Mouse (Mus musculus) left cerebral cortex, postnatal 25 days (tissue): ENCODE measurements around the gene Plcb4. TPM values are rescaled to one million over a fixed set of nuclear protein-coding genes. Genes with fewer than 3 reads are reported as not detected.

Experiments
- DNase-seq, 2 experiments: peaks; one replicate each; pipeline ENCODE4 v3.0.0; 2022; ENCODE audit warnings: low spot score in 2 of 2, mixed read lengths in 1 of 2
- intact Hi-C: fragments of 180-260 bp; cut with DNase I; formaldehyde crosslinking; loops from one replicate; pipeline ENCODE4 v1.15.1; 2025
- total RNA-seq, 2 experiments: library from RNA; stranded (reverse); gene quantifications; 2 replicates each; pipeline ENCODE4 v1.2.3; 2021

The Plcb4 gene
- total RNA-seq, 2 experiments from 2014 or later = 67.8 to 69.8 TPM

DNA sequence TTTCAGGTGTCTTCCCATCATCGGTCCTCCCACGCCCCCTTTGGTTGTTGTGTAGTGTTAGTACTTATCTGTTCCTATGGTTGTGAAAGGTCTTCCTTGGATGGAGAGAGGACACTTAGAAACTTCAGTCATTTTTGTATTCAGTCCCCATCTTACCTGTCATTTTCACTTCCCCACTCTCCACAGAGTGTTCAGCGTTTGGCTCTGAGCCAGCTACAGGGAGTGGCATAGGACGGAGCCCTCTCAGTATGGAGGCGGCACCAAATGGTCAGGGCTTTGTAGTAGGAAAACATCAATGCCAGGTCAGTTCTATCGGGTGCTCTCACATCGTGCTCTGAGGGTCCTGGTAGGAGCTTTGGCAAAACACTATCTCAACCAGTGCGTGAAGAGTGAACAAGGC lies 85.9 kb downstream of the Plcb4 start:
- DNase-seq = no peak
- intact Hi-C loops = no loop called here

DNA sequence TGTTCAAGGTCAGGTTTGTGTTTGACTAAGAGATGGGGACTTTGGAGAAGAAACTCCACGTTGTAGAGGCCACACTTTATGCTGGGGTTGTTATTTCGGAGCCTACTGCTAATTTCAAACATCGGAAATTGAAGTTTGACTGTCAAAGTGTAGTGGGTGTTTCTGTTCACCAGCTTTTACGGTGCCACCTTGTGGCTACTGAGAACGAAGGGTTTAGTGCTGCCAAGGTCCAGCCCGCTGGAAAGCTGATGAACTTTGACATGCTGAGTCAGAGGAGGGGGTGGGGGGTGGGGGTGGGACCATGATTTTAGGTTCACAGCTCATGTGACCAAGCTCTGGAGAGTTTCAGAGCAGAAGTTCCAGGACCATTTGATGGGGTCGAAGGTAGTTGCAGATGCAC lies 86.3 kb downstream of the Plcb4 start:
- DNase-seq = no peak
- intact Hi-C loops = no loop called here

DNA sequence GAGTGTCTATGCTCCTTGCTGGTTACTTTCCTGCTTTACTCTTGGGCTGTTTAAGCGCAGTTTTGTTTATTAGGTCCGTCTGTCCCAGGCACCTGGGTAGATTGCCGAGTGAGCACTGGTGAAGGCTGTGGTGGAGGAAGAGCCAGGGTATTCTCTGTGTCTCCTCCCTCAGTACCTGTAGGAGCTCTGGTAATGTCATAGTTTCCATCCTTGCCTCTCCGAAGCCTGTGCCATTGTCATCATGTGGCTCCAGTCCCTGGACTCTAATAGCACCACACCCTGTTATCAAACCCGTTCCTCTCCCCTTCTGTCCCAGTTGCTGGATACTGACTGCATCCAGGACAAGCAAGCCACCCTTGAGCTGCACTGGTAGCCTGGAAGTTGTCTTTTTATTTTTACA lies 89.6 kb downstream of the Plcb4 start:
- no peak for DNase-seq
- intact Hi-C loops = no loop called here

DNA sequence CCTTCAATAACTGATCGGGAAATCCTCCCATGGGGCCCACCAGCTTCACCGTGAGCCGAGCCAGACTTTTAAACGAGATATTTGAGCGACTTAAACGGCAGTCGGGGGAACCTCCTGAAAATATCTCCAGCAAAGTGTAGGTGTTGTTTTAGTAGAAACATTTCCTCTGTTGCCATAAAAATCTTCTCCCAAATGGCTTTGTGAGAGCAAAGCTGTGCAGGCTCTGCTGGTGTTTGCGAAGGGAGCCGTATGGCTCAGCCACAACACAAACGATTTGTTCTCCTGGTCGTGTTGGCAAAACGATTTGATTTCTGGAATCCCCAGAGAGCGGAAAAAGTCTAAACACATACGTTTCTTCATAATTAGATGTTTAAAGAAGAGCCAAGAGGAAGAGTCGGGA lies 90.8 kb downstream of the Plcb4 start:
- intact Hi-C loops = no loop called here

DNA sequence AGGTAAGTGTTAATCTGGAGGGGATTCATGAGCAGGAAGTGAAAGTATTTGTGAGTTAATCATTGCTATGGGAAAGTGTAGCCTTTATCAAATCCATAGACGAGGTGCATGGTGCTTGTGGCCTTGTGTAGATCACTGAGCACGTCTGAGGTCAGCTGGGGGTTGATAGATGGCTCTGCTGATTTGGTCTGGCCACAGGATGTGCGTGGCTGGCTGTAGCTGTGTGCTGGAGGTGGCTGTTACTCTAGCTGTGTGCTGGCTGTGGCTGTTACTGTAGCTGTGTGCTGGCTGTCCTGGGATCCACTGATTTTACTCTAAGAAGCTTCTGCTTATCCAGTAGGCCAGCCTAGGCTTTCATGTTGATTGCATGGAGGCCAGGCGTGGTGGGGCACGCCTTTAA lies 91.9 kb downstream of the Plcb4 start:
- no peak for DNase-seq
- intact Hi-C loops = no loop called here

More for the DNA sequence above, 90.8 kb downstream of the Plcb4 start:
- DNase-seq = peak; percentile 30 to 70

DNA sequence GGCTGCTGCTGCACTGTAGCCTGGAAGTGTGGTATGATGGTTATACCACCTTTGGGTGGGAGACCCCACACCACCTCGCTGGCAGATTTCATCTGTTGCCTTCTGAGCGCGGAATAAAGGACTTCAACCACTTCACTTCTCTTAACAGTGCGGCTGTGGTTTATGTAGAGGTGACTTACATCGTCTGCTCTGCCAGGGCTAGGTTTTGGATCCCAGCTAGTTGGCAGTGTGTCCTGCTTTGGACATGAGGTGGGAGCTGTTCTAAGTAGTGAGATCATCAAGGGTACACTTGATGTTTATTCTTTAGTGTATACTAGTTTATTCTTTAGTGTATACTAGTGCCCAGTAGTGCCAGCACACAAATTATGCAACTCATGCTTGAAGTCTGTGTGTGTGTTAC lies 97.0 kb downstream of the Plcb4 start:
- intact Hi-C loops = no loop called here
- DNase-seq = no peak

DNA sequence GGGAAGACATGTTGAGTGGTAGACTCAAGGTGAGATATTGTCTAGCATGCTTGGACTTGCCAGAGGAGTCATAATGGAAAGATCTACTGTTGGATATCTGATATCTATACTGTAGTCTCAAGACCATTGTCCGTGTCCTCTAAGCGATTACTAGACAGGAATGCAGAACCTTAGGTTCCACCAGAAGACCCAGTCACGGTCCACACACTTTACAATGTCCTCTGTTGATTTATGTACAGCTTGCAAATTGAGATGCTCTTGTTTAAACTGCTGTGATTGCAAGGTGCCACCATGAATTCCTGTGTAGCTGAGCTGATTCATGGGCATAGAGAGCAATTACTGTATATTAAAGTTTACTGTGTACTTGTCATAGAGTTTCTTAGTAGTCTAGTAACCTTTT lies 98.7 kb downstream of the Plcb4 start:
- intact Hi-C loops = no loop called here
- DNase-seq = no peak

DNA sequence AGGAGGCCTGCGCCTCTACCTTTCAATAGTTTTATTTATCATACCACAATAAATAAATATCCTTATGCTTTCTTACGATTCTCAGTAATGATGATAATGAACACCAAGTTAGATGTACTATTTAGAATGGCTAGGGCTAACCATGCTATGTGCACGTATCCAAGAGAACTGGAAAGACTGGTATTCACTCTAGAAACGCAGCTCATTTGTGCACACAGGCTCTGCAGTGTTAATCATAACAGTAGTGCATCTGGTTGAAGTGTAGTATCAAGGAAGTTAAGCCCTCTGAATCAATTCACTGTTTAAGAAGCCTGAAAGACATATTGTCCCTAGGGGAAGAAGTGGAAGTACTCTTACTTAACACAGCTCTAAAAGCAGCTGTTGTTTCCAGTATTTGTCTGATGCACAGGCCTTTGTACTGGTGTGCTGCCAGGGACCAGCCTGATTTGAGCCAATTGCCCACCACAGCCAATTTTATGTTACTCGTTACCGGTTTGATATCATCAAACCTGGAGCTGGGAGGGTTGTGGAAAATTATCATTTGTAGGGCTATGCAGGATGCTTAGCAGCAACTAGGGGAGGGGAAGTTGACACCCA lies 100.8 kb downstream of the Plcb4 start:
- intact Hi-C loops = no loop called here

DNA sequence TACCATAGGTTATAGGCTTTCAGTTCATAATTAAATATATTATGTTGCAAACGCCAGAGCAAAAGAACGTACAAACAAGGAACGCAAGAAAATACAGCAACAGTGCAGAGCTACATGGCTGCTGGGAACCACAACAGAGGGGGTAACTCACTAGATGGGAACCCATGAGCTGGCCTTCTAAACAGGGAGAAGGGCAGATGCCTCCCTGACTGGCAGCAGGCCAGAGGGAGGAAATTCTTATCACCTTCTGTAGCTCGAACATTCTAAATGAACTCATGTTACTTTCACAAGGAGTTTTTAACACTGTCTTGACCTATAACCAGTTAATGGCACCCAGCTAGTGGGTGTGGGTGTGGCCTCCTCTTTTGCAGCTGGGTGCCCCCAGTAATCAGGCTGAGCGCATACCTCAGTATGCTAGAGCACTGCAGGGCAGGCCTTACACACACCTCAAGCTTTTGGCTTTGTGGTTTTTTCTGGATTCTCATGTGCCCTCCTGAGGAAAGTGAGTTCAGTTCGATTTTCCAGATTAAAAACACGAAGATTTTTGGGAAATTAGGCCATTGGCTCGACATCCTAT lies 102.5 kb downstream of the Plcb4 start:
- intact Hi-C loops = no loop called here
- DNase-seq = no peak

More for the DNA sequence above, 100.8 kb downstream of the Plcb4 start:
- DNase-seq = no peak

DNA sequence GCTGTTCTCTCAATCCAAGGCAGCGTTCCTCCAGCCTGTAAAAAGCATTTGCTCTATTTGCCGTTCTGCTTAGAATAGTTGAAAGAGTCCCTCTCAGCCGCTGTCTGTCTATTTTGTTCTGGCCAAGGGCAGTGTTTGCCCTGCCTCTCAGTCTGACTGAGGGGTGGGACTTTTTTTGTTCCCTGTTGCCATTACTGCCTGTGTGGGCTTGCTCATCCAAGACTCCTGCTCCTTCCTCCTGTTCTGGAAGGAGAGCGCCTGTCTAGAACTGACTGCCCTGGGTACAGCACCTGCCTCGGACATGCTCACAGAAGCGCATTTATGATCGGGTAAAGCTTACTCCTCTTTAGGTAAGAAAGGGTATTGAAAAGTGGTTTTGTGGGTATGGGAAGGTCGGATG lies 105.9 kb downstream of the Plcb4 start:
- intact Hi-C loops = no loop called here
- DNase-seq = no peak

DNA sequence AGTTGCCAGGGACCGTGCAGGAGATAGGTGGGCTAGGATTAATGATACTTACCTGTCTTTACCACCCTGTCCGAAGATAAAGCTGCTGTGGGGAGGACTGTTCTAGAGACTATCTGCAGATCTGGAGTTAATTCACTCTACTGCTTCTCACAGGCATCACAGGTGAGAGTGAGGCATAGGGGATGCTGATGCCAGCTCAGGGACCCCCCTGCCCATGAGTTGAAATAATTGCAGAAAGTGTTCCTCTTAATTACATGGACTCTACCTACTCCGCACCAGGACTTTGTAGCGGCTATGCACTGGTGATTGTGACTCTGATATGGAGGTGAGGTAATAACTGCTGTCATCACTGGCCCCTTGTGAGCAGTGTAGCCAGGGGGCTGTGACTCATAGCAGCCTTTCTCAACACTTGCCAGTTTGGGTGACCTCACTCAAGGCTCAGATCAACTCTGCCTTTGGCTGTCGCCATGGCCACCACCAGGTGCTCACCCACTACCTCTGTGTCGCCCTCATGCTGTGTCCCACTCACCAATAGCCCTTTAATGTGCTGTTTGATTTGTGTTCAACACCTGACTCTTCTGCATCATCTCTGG lies 107.8 kb downstream of the Plcb4 start:
- no peak for DNase-seq
- intact Hi-C loops = no loop called here

DNA sequence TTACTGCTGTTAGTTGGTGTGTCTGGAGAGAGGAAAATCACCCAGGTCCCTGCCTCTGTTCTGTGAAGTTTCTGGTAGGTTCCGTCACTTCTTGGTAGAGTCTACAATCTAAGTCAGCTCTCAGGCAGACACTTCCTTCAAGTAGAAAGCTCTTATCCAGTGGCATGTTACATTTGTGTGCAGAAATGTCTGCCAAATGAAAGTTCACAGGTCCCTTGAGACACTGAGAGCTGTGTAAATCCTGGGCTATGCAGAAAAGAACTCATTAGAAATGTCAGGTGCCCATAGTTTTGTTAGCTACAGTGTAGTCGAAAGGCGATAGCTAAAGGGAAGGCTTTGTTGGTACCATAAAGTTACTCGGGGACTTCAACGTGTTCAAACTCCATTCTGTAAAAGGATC lies 108.7 kb downstream of the Plcb4 start:
- intact Hi-C loops = no loop called here
- DNase-seq = no peak

DNA sequence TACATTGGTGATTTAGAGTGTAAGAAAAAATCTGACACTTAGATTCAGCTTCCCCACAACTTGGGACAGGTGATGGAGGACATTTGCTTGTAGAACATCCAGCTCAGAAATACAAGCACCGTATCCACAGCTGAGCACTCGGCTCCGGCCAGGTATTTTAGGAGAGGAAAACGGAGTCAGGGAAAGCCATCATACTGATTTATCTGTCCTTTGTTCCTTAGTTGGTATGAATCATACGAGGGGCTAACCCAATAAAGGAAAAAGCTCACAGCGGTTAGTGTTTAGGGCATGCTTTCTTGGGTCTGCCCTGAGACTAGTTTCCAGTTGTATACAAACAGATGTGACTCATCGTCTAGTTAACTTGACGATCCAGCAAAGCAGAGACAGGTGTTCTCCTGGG lies 110.9 kb downstream of the Plcb4 start:
- no peak for DNase-seq
- intact Hi-C loops = no loop called here

DNA sequence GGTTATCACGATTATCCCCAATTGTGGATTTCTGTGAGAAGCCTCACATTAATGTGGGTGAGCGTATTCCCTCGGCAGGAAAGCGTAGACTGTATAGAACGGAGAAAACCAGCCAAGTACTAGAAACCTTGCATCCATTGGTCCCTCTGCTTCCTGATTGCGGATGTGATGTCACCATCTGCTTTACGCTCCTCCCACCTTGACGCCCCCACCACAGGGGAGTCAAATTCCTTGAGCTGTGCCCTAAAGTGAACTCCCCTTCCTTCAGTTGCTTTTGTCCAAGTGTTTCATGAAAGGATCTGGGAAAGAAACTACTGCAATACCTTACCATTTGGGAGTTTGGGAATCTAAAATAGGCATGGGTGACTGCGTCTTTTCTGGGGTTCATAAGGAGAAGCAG lies 111.4 kb downstream of the Plcb4 start:
- intact Hi-C loops = no loop called here
- DNase-seq = no peak

DNA sequence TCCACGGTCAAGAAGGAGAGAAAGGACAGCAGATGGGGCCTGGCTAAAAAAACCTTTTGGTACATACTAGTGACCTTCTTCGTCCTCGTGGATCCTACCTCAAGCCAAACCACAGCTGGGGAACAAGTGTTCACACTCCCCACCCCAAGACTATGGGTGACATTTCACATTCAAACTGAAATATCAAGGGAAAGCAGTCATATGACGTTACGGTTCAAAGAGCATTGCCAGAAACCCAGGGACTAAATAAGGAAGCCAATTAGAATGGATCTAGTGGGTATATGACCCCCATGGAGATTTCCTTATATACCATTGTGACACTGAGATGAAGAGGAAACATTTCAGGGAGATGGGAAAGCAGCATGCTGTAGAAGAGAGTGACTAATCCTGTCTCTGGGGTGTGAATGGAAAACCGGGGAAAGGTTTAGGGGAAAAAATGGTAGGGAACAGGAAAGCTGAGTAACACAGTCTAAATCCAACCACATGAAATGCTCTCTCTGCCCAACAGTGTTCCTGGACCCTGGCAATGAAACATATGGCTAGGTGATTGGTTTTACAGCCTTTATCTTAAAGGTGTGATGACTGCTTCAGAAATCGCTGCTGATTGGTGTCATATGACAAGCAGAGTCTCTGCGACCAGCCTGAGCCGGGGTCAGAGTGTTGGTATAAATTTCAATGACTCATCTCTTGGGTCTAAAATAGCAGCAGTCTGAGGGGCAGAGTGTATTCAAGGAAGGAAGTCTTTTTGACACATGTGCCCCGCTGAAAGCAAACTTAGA lies 114.6 kb downstream of the Plcb4 start:
- intact Hi-C loops = no loop called here
- peak in 1 of 2 experiments; percentile 39 for DNase-seq

DNA sequence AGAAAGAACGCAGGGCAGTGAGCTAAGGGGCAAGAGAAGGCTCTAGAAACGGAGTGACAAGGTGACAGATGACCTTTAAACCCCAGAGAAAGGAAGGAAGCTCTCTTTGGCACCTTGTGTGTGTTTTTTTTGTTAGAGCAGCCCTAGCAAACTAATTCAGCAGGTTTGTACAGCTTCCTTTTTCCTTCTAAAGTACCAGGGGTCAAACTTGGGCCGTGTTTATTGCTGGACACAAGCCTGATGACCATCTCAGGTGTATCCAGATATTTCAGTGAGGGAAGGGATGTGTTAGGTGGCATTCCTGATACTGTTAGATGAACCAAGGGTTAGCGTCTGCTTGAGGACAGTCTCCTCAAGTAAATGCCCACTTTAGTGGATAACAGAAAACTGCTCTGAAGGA lies 116.2 kb downstream of the Plcb4 start:
- intact Hi-C loops = no loop called here
- DNase-seq = no peak

DNA sequence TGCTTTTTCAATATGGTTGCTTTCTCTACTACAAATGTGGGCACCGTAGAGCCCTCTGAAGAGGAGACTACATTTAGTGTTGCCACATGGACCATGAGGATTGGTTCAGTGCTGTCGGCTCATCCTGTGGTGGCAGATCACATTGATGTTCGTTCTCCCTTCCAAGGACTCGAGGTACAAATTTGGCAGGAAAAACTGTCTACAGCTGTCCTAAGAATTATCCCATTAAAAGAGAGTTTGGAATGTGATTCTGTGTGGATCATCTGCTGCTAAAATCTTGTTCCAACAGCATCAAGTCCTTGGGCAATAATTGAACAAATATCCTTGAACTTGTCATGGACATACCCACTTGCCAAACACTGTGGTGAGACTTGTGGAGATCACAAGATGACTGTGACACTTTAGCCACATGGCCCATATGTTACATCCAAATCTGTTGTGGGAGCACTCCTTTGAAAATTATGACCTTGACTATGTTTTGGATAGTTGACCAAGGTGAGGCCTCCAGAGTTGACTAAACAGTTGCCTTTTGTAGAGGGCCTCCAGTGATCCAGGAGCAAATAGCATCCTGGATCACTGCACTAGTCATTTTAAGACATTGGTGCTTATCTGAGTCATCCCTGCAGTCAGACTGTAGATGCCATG lies 117.4 kb downstream of the Plcb4 start:
- DNase-seq = no peak
- intact Hi-C loops = no loop called here

DNA sequence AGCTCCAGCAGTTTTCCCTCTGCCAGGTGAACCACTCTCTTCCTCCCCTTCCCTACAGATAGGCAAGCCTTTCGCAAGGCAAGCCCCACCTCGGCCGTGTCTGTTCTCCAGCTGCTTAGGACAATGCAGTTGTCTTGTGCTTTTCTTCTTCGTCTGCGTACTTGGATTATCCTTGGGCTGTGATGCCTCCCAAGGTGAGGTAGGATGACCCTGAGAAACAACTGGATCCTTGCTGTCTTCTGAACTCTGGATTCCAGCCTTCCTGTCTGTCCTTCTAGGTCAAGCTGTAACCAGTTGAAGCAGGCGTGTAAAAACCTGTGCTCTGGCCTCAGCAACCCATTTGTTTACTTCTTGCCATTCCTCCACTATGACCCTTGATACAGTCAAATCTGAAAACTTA lies 122.6 kb downstream of the Plcb4 start:
- intact Hi-C loops = no loop called here
- DNase-seq = no peak

DNA sequence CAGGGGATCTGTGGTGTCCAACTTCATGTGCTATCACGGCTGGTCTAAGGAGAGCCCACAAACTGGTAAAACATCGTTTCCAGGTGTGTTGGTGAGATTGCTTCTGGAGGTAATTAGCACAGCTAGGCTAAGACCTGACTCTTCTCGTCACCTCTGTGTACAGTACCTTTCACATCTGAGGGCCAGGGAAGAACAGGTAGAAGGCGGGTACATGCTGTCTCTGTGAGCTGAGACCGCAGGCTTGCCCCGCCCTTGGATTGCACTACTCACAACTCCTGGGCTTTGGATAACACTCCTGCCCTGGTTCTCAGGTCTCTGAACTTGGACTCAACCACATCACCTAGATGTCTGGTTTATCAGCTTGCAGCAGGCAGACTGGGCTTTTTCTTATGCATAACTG lies 128.6 kb downstream of the Plcb4 start:
- no peak for DNase-seq
- intact Hi-C loops = no loop called here

DNA sequence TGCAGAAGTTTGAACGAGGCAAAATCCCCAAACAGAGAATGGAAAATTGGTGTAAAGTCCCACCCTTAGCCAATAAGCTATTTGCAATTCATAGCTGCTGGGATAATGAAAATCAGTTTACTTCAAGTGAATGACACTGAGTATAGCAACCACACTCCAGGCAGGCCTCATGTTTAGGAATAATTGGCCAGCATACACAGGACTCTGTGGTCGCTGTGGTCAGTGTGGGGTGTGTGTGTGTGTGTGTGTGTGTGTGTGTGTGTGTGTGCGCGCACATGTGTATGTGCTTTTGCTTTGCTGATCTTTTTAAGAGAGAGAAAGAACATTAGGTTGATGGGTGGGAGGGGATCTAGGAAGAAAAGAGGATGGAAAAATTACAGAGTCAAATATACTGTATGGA lies 134.1 kb downstream of the Plcb4 start:
- no peak for DNase-seq
- intact Hi-C loops = no loop called here
